Mouse (Mus musculus) heart, embryonic 12.5 days (tissue): ENCODE measurements around the gene Ryr2. TPM values are rescaled to one million over a fixed set of nuclear protein-coding genes. Genes with fewer than 3 reads are reported as not detected.
A peak's percentile ranks its signal among the peaks of the same experiment; 100 is the strongest.

Experiments used
- ATAC-seq: fragments of 200-750 bp; cut with Nextera tagmentation; 2 replicates; pipeline ENCODE4 v1.8.0; 2017; ENCODE audit warnings: moderate TSS enrichment, moderate library complexity; ENCODE audit not compliant: insufficient number of reproducible peaks, low FRiP score
- H3K27ac ChIP-seq: fragments of 300-500 bp; sonication (generic); 2 replicates; pipeline ENCODE4 v1.5.1; 2016; ENCODE audit warnings: mild to moderate bottlenecking, moderate library complexity; ENCODE audit not compliant: poor library complexity, severe bottlenecking
- H3K27me3 ChIP-seq: fragments of 300-500 bp; sonication (generic); replicated peaks from 2 replicates; pipeline ENCODE4 v1.6.1; 2016; ENCODE audit warnings: mild to moderate bottlenecking, moderate library complexity
- H3K36me3 ChIP-seq: fragments of 300-500 bp; sonication (generic); 2 replicates; pipeline ENCODE4 v1.6.1; 2016; ENCODE audit warnings: mild to moderate bottlenecking, moderate library complexity
- H3K4me1 ChIP-seq: fragments of 300-500 bp; sonication (generic); replicated peaks from 2 replicates; pipeline ENCODE4 v1.6.1; 2016; ENCODE audit warnings: mild to moderate bottlenecking
- H3K4me2 ChIP-seq: fragments of 300-500 bp; sonication (generic); 2 replicates; pipeline ENCODE4 v1.6.1; 2016; ENCODE audit warnings: mild to moderate bottlenecking, moderate library complexity
- H3K4me3 ChIP-seq: fragments of 300-500 bp; sonication (generic); 2 replicates; pipeline ENCODE4 v1.5.1; 2016; ENCODE audit warnings: mild to moderate bottlenecking
- H3K9ac ChIP-seq: fragments of 300-500 bp; sonication (generic); 2 replicates; pipeline ENCODE4 v1.6.1; 2016; ENCODE audit warnings: mild to moderate bottlenecking, moderate library complexity
- H3K9me3 ChIP-seq: fragments of 300-500 bp; sonication (generic); replicated peaks from 2 replicates; pipeline ENCODE4 v1.6.1; 2016; ENCODE audit warnings: mild to moderate bottlenecking, moderate library complexity
- WGBS: fragments of 180-500 bp; shearing (Covaris S2); methylation state at CpG from one replicate; pipeline ENCODE4 v1.1.7; 2016; 5-methylcytosine and 5-hydroxymethylcytosine counted together
- polyA plus RNA-seq: library from polyadenylated mRNA; unstranded; fragments of >200 nt; fragmentation: Nextera tagmentation; extraction: Ambion mirVana; gene quantifications from 2 replicates; pipeline ENCODE4 v1.2.1, GENCODE M21; 2016

Gene Ryr2
- polyA plus RNA-seq, 1 experiment from 2014 or later = 35.3 TPM

DNA sequence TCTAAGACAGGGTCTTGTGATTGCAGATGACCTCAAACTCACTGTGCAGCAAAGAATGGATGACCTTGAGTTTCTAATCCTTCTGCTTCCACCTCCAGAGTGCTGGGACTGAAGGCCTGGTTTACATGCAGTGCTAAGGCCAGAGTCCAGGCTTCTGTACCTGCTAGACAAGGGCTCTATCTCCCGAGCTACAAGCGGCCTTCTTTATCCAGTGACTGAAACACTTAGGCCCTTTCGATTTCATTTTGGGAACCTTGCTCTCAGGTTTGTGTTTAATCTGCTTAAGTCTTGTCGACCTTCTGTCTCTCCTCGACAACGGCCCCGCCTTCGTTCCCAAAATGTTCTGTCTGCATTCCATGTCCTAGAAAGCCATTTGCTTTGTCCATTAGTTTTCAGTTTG lies 8.8 kb upstream of the Ryr2 start:
- no peaks in the 10 kb centered on the region for H3K27me3 ChIP-seq
- no peak overlapping the region for H3K9ac ChIP-seq
- ATAC-seq = no peak
- H3K9me3 ChIP-seq = no peaks in the 10 kb centered on the region
- peaks cover 7% of the 10 kb centered on the region; the same call in 1 of the 2 replicates for H3K4me1 ChIP-seq
- no peak overlapping the region for H3K27ac ChIP-seq
- H3K4me3 ChIP-seq = no peak overlapping the region
- H3K4me2 ChIP-seq = no peak overlapping the region
- H3K36me3 ChIP-seq = no peaks in the 10 kb centered on the region
- WGBS = 71% methylated on average over 8 of the region's 8 CpGs

DNA sequence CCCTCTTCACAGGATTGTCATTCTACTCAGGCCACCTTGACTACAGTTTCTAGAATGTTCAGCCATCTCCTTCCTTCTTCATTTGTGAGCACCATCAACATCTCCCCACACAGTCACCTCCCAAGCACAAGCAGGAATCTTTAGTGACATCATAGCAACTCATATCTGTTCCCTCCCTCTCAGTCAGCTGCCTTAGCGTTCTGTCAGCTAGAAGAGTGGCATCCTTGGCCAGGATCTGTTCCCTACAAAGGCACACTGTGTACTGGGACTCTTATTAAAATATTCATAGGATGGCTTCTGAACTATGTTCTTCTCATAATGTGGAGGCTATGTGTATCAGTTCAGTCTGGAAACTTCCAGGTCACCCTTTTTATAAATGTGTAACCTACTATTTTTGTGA lies 8.1 kb upstream of the Ryr2 start:
- Histone ChIP-seq H3K27ac (no peak overlapping the region), H3K4me3 (no peak overlapping the region), H3K27me3 (no peaks in the 10 kb centered on the region), H3K4me2 (no peak overlapping the region), H3K9ac (no peak overlapping the region), H3K36me3 (no peaks in the 10 kb centered on the region), H3K4me1 (peaks cover 7% of the 10 kb centered on the region; the same call in 1 of the 2 replicates), H3K9me3 (no peaks in the 10 kb centered on the region)
- WGBS = 48% methylated on average over 1 of the region's 1 CpGs
- ATAC-seq = no peak

DNA sequence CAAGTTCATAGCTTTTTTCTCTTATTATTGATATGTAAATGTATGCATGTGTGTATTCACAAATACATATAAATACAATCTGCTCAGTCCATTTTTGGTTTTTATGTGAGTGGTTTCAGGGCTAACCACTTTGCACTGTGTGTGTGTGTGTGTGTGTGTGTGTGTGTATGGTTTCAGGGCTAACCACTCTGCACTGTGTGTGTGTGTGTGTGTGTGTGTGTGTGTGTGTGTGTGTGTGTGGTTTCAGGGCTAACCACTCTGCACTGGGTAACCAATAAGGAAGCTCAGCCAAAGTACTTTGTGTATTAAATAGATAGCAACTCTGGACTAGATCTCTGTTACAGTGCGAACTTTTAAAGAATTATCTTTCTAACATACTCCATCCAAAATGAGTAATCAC lies 2.2 kb upstream of the Ryr2 start:
- 89% methylated on average over 1 of the region's 1 CpGs for WGBS
- H3K4me3 ChIP-seq = no peak overlapping the region
- H3K36me3 ChIP-seq = no peaks in the 10 kb centered on the region
- no peak for ATAC-seq
- H3K9ac ChIP-seq = no peak overlapping the region
- H3K27me3 ChIP-seq = no peaks in the 10 kb centered on the region
- H3K27ac ChIP-seq = no peak overlapping the region
- H3K4me1 ChIP-seq = peaks cover 3% of the 10 kb centered on the region; the same call in 1 of the 2 replicates
- no peak overlapping the region for H3K4me2 ChIP-seq
- H3K9me3 ChIP-seq = no peaks in the 10 kb centered on the region

DNA sequence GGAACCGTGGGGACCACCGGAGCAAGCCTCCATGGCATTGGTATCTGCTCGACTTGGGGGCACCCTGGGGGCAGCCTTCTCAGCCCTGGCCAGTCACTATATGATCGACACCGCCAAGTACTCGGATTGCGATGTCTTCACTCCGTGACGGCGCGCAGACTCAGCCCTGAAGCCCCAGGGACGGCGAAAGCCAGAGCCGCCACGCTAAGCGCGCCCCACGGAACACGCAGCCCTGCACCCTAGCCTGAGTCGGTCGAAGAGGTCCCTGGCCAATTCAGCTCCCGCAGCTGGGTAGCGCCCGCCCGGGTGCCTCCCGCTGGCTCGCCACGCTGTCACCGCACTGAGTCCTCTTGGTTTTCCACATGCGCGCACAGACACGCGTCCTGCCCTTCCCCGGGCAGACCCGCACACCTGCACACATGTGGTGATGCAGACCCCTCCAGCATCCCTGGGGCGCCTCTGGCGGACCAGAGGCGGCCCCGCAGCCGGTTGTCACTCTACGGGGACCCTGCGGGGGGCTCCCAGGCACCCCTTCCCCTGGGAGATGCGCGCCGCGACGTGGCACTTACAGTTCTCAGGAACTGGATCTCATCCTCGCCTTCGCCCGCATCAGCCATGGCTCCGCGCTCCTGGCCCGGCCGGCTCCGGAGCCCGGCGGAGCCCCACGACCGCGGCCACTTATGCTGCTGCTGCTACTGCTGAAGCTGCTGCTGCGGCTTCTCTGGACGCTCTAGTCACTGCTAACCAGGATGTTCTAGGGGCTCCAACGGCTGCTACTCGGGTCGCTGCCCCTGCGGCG lies 716 bp downstream of the Ryr2 start:
- peak overlapping the region; percentile 94 for H3K9ac ChIP-seq
- H3K36me3 ChIP-seq = no peaks in the 10 kb centered on the region
- H3K4me3 ChIP-seq = peak overlapping the region; percentile 86
- peak; percentile 13 for ATAC-seq
- no peaks in the 10 kb centered on the region for H3K9me3 ChIP-seq
- peak overlapping the region; percentile 78 for H3K4me2 ChIP-seq
- peaks cover 18% of the 10 kb centered on the region for H3K4me1 ChIP-seq
- peak overlapping the region; percentile 93 for H3K27ac ChIP-seq
- under 1% methylated on average over 67 of the region's 67 CpGs for WGBS
- no peaks in the 10 kb centered on the region for H3K27me3 ChIP-seq

DNA sequence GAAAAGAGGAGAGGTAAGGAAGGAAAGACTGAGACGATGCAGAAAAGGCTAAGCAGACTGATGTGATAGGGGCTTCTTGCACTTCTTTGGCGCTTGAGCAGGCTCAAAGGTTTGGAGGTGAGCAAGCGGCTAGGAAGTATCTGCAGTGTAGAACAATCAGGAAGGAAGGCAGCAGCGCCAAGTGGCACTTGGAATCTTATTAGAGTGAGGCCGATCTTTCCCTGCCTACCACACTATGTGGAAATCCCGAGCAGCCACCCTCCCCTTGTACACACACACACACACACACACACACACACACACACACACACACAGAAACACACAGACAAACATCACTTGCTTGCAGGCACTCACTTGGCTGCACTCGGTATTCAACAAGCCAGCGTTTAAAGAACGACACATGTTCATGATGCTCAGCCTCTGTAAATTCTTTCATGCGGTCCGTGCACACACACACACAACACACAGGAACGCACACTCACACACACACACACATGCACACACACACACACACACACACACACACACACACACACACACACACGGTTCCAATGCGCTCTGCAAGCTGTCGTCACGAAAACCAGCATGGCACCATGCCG lies 1.4 kb downstream of the Ryr2 start:
- no peaks in the 10 kb centered on the region for H3K36me3 ChIP-seq
- peak overlapping the region; percentile 94 for H3K9ac ChIP-seq
- ATAC-seq = no peak
- H3K27ac ChIP-seq = peak overlapping the region; percentile 93
- WGBS = 2% methylated on average over 17 of the region's 17 CpGs
- H3K4me1 ChIP-seq = peaks cover 25% of the 10 kb centered on the region
- no peaks in the 10 kb centered on the region for H3K27me3 ChIP-seq
- peak overlapping the region; percentile 78 for H3K4me2 ChIP-seq
- no peaks in the 10 kb centered on the region for H3K9me3 ChIP-seq
- peak overlapping the region; percentile 86 for H3K4me3 ChIP-seq

DNA sequence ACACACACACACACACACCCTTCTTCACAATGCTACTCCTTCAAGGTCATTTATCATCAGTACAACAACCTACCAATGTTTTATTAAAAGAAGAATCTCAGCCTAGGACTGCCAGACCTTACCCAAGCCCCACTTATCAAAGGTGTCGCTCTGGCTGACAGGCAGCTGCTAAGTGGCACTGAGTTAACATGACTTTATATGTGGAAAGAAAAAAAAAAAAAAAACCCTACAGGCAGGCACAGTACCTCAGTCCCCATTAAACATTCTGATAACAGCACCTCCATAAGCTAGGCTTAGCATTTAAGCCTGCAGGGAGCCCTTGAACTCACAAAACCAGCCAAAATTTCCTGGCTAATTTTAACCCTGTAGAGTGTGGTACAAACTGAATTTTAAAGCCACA lies 2.4 kb downstream of the Ryr2 start:
- peaks cover 36% of the 10 kb centered on the region for H3K4me1 ChIP-seq
- no peaks in the 10 kb centered on the region for H3K36me3 ChIP-seq
- H3K4me2 ChIP-seq = peak overlapping the region; percentile 78
- H3K9me3 ChIP-seq = no peaks in the 10 kb centered on the region
- H3K4me3 ChIP-seq = peak overlapping the region; percentile 86
- peak overlapping the region; percentile 93 for H3K27ac ChIP-seq
- H3K9ac ChIP-seq = peak overlapping the region; percentile 94; the same call in 1 of the 2 replicates
- 19% methylated on average over 1 of the region's 1 CpGs for WGBS
- H3K27me3 ChIP-seq = no peaks in the 10 kb centered on the region
- ATAC-seq = peak; percentile 63

DNA sequence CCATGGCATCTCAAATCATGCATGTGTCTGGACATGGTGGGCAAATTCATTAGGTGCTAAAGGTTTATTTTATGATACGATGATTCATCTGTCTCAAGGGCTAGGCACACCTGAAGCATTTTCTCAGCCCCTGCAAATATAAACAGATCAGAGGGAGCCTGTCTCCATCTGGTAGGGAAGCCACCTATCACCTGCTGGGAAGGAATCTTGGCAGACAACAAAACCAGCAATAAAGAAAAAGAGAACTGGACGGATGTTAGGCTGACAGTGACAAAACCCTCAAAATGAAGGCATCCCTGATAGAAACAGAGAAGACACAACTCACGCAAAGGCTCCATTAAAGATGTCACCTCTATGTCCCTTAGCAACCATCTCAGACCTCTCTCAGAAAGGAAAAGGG lies 3.7 kb downstream of the Ryr2 start:
- no peak for ATAC-seq
- H3K4me2 ChIP-seq = peak overlapping the region; percentile 65

DNA sequence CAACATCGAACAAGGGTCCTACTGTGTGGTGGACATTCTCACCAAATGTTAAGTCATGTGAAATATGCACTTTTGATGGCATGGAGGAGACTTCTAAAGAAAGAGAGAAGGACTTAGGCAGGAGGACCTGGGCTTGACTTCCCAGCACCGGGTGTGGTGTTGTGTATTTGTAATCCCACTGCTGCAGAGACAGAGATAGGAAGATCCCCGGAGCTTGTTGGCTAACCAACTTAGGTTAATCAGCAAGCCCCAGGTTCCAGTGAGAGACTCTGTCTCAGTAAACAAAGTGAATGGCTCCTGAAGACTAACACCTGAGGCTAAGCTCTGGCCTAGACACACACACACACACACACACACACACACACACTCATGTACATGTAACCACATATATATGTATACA lies 7.3 kb downstream of the Ryr2 start:
- Histone ChIP-seq H3K4me3 (no peak overlapping the region), H3K9me3 (no peaks in the 10 kb centered on the region), H3K27me3 (no peaks in the 10 kb centered on the region), H3K36me3 (no peaks in the 10 kb centered on the region), H3K4me1 (peaks cover 80% of the 10 kb centered on the region), H3K9ac (no peak overlapping the region), H3K4me2 (peak overlapping the region; percentile 65), H3K27ac (no peak overlapping the region)
- 57% methylated on average over 3 of the region's 3 CpGs for WGBS
- ATAC-seq = no peak

More for the DNA sequence above, 3.7 kb downstream of the Ryr2 start:
- Histone ChIP-seq H3K36me3 (no peaks in the 10 kb centered on the region), H3K4me3 (peak overlapping the region; percentile 41; the same call in 1 of the 2 replicates), H3K27me3 (no peaks in the 10 kb centered on the region), H3K4me1 (peaks cover 49% of the 10 kb centered on the region), H3K9ac (peak overlapping the region; percentile 18; the same call in 1 of the 2 replicates), H3K27ac (0 out of 2 replicates have a peak overlapping the region, but pooled peaks have one; percentile 81), H3K9me3 (no peaks in the 10 kb centered on the region)
- WGBS = 50% methylated on average over 3 of the region's 3 CpGs

DNA sequence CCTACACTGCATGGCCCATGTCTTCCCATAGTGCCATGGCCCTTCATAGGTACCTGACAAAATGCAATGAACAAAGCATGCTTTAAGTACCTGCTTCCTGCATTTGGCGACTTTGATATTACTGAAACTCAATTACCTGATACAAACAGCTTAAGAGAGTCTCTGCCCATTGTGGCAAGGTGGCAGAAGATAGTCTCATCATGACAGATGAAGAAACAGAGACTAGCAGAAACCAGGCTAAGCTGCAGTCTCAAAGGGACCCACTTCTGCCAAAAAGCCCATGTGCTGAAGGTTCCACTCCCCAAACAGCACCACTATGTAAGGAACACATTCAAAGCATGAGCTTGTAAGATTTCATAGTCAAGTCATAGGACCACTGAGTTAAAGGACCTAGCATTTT lies 7.8 kb downstream of the Ryr2 start:
- Histone ChIP-seq H3K27ac (no peak overlapping the region), H3K4me3 (no peak overlapping the region), H3K9ac (no peak overlapping the region), H3K9me3 (no peaks in the 10 kb centered on the region), H3K36me3 (no peaks in the 10 kb centered on the region), H3K27me3 (no peaks in the 10 kb centered on the region), H3K4me1 (peaks cover 84% of the 10 kb centered on the region), H3K4me2 (0 out of 2 replicates have a peak overlapping the region, but pooled peaks have one; percentile 65)
- 80% methylated on average over 1 of the region's 1 CpGs for WGBS
- ATAC-seq = no peak

DNA sequence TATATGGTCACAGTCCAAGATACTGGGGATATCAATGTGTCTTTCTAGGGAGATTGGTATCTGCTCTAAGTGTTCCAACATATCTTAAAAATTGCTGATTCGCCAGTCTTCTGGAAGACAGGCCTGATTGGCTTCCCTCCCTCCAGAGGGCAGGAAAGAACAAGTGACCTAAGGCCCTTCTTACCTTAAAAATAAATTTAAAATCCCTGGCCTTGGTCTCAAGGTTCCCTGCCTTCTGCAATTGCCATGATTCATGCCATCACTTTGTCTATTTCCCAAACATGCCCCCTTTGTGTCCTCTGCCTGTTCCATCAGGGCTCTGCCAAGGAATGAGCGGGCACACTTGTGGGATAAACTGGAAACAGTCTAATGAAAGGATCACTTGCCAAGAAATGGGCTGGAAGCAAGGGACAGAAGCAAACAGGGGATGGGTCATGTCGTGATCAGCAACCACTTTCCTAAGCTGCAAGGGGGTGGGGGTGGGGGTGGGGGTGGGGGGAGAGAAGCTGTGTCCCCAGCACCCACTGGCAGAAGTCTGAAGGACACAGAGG lies 10.3 kb downstream of the Ryr2 start:
- Histone ChIP-seq H3K4me1 (peaks cover 99% of the 10 kb centered on the region), H3K4me3 (no peak overlapping the region), H3K36me3 (no peaks in the 10 kb centered on the region), H3K27me3 (no peaks in the 10 kb centered on the region), H3K9me3 (no peaks in the 10 kb centered on the region), H3K4me2 (no peak overlapping the region), H3K9ac (no peak overlapping the region; the same call in 1 of the 2 replicates), H3K27ac (peak overlapping the region; percentile 20; the same call in 1 of the 2 replicates)
- WGBS = 72% methylated on average over 3 of the region's 3 CpGs
- no peak for ATAC-seq

DNA sequence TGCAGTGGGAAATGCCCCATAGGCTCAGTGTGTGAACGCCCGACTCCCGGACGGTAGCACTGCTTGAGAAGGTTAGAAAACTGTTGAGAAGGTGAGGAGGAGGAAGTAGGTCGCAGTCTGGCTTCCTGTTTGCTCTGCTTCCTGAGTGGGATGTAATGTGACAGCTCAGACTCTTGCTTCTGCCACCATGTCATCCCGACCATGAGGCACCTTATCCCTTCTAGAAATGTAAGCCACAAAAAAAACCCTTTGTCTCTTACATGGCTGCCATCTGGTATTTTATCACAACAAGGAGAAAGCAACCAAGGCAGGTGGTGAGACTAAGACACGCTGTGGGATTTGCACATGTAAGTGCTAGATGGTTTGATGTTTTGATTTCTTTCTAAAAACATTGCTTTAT lies 12.2 kb downstream of the Ryr2 start:
- Histone ChIP-seq H3K4me1 (peaks cover 91% of the 10 kb centered on the region), H3K27ac (no peak overlapping the region), H3K4me3 (no peak overlapping the region)

More for the DNA sequence above, 12.2 kb downstream of the Ryr2 start:
- 66% methylated on average over 7 of the region's 7 CpGs for WGBS
- H3K9ac ChIP-seq = no peak overlapping the region
- H3K27me3 ChIP-seq = no peaks in the 10 kb centered on the region
- H3K4me2 ChIP-seq = no peak overlapping the region
- ATAC-seq = no peak
- H3K9me3 ChIP-seq = no peaks in the 10 kb centered on the region
- H3K36me3 ChIP-seq = no peaks in the 10 kb centered on the region
